Mouse (Mus musculus): Measurements from ENCODE around the gene Trappc1.

Trappc1 gene

GRCm38 (mm10) chr11:69369990-69370816 is 46.4 kb downstream of the Trappc1 start:
- DNase-seq (ENCODE audit: low spot score): no peak

GRCm38 (mm10) chr11:69370817-69371215 is 47.0 kb downstream of the Trappc1 start:
- no peak for DNase-seq (ENCODE audit: low spot score)

GRCm38 (mm10) chr11:69371601-69372000 is 47.8 kb downstream of the Trappc1 start:
- DNase-seq (ENCODE audit: low spot score): no peak

- no peak for DNase-seq (ENCODE audit: low spot score)
Observed at GRCm38 (mm10) chr11:69372056-69372779, 48.4 kb downstream of the Trappc1 start.

- no peak for DNase-seq (ENCODE audit: low spot score)
Observed at GRCm38 (mm10) chr11:69372780-69373170, 49.0 kb downstream of the Trappc1 start.

GRCm38 (mm10) chr11:69373223-69373965 is 49.6 kb downstream of the Trappc1 start:
- no peak for DNase-seq (ENCODE audit: low spot score)

All from urinary bladder, postnatal 10 days (tissue).